Mouse (Mus musculus) midbrain, postnatal 0 days (tissue): Measurements from ENCODE around the gene Adora2a. TPM values are rescaled to one million over a fixed set of nuclear protein-coding genes. Genes with fewer than 3 reads are reported as not detected.
A peak's percentile ranks its signal among the peaks of the same experiment; 100 is the strongest.

Experiments used
- ATAC-seq: fragments of 200-750 bp; cut with Nextera tagmentation; 2 replicates; pipeline ENCODE4 v1.8.0; 2017; ENCODE audit warnings: moderate number of reproducible peaks, mild to moderate bottlenecking, moderate TSS enrichment, moderate library complexity; ENCODE audit not compliant: low FRiP score
- DNase-seq: peaks from one replicate; pipeline ENCODE4 v3.0.0-alpha.2; 2015; ENCODE audit warnings: low spot score
- H3K27ac ChIP-seq: fragments of 300-500 bp; sonication (generic); 2 replicates; pipeline ENCODE4 v1.5.1; 2014; ENCODE audit warnings: low read depth, mild to moderate bottlenecking, low read length, mixed read lengths
- H3K27me3 ChIP-seq: fragments of 300-500 bp; sonication (generic); 2 replicates; pipeline ENCODE4 v1.6.1; 2014; ENCODE audit warnings: low read length, control low read depth, mixed read lengths; ENCODE audit not compliant: insufficient read depth
- H3K36me3 ChIP-seq: fragments of 300-500 bp; sonication (generic); 2 replicates; pipeline ENCODE4 v1.6.1; 2014; ENCODE audit warnings: low read length, control low read depth, mixed read lengths; ENCODE audit not compliant: insufficient read depth
- H3K4me1 ChIP-seq: fragments of 300-500 bp; sonication (generic); 2 replicates; pipeline ENCODE4 v1.6.1; 2014; ENCODE audit warnings: mild to moderate bottlenecking, control low read depth, antibody characterized with exemption, low read length, mixed read lengths; ENCODE audit not compliant: insufficient read depth
- H3K4me2 ChIP-seq: fragments of 300-500 bp; sonication (generic); 2 replicates; pipeline ENCODE4 v1.6.1; 2014; ENCODE audit warnings: low read depth, mild to moderate bottlenecking, low read length, mixed read lengths; ENCODE audit not compliant: poor library complexity, severe bottlenecking
- H3K4me3 ChIP-seq: fragments of 300-500 bp; sonication (generic); 2 replicates; pipeline ENCODE4 v1.5.1; 2014; ENCODE audit warnings: low read depth, mild to moderate bottlenecking, low read length, moderate library complexity
- H3K9ac ChIP-seq: fragments of 300-500 bp; sonication (generic); replicated peaks from 2 replicates; pipeline ENCODE4 v1.6.1; 2014; ENCODE audit warnings: mild to moderate bottlenecking, low read length, moderate library complexity, mixed read lengths; ENCODE audit not compliant: poor library complexity, severe bottlenecking
- H3K9me3 ChIP-seq: fragments of 300-500 bp; sonication (generic); 2 replicates; pipeline ENCODE4 v1.6.1; 2016; ENCODE audit warnings: low read length, control low read depth
- CTCF ChIP-seq: IDR thresholded peaks from 2 replicates; pipeline ENCODE4 v1.5.1; 2016; ENCODE audit warnings: antibody characterized with exemption, mild to moderate bottlenecking
- WGBS: fragments of 180-500 bp; shearing (Covaris S2); extraction: QIAGEN DNeasy Blood & Tissue Kit; methylation state at CpG from one replicate; pipeline ENCODE4 v1.1.7; 2014; 5-methylcytosine and 5-hydroxymethylcytosine counted together
- polyA plus RNA-seq: library from polyadenylated mRNA; unstranded; fragments of >200 nt; fragmentation: Nextera tagmentation; extraction: Ambion mirVana; gene quantifications from 2 replicates; pipeline ENCODE4 v1.2.1, GENCODE M21; 2015
- total RNA-seq: library from RNA; depleted of rRNA; stranded (reverse); fragments of >200 nt; gene quantifications from 2 replicates; pipeline ENCODE4 v1.2.3, GENCODE M21; 2014

Gene Adora2a
- total and polyA plus RNA-seq, 2 experiments from 2014 or later = 1.7 to 4.3 TPM

DNA sequence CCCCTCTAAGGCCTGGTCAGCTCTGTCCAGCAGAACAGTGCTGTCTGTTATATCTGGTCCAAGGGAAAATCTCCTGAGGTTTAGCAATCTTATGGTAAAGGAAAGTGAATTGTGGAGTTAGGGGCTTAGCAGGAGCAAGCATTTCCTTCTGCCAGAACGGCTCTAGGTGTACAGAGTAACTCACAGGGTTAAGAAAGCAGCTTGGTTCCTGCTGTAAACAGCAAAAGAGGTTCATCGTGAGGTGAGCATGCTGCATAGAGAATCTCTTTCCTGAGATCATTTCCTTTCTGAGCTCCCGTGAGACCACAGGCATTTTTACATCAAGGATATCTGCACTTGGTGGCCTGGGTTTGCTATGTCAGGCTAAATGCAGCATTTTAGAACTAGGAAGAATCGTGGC is 21.8 kb upstream of the Adora2a start:
- Histone ChIP-seq H3K4me1 (no peaks in the 10 kb centered on the region), H3K9me3 (no peaks in the 10 kb centered on the region), H3K4me2 (no peak overlapping the region), H3K9ac (no peak overlapping the region), H3K36me3 (peaks cover 3% of the 10 kb centered on the region; the same call in 1 of the 2 replicates), H3K27ac (no peak overlapping the region), H3K27me3 (no peaks in the 10 kb centered on the region), H3K4me3 (no peak overlapping the region)
- ATAC-seq (no peak), DNase-seq (no peak)
- no peak for TF ChIP-seq CTCF
- 84% methylated on average over 4 of the region's 4 CpGs for WGBS

DNA sequence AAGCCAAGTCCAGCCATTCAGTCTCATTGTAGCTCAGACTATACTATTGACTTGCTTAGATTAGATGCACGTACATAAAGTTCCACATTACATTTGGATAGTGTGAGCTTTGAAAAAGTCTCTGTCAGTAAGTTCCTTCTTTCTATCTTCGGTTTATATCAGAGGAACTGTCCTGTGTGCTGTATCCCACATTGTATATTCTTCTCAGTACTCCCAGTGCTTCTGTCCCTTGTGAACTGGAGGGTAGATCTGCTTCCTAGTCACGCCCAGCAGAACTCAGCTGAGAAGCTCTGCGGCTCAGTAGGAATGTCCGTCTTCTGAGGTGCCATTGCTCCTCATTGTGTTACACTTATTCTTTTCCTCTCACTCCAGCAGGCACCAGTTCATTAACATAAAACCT is 18.1 kb upstream of the Adora2a start:
- ATAC-seq = no peak
- DNase-seq = no peak
- H3K27ac ChIP-seq = no peak overlapping the region
- no peaks in the 10 kb centered on the region for H3K4me1 ChIP-seq
- no peaks in the 10 kb centered on the region for H3K9me3 ChIP-seq
- H3K9ac ChIP-seq = no peak overlapping the region
- H3K4me2 ChIP-seq = no peak overlapping the region
- no peak for TF ChIP-seq CTCF
- no peaks in the 10 kb centered on the region for H3K27me3 ChIP-seq
- peaks cover 7% of the 10 kb centered on the region for H3K36me3 ChIP-seq
- 78% methylated on average over 5 of the region's 5 CpGs for WGBS
- H3K4me3 ChIP-seq = no peak overlapping the region

DNA sequence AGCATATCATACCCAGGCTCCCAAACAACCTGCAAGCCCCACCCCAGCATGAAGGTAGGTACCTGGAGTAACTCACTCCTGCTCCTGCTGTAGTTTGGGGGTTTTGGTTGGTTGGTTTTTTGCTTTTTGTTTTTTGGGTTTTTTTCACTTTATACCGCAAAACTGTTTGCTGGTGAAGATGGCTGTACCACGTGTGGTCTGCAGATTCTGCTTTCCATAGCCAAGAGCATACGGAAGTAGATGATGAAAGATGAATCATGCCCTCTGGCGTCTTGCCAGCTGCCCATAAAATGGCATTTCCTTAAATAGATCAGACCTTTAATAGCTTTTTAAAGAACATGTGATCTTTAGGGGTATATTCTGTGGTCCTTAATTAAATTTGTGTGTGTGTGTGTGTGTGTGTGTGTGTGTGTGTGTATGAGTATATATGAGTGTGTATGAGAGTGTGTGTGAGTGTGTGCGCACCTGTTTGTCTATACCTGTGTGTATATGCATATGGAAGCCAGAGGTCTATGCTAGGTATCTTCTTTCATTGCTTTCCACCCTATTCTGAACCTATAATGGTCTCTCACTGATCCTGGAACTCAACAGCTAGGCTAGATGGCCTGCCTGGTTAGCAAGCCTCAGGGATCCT is 16.8 kb upstream of the Adora2a start:
- Histone ChIP-seq H3K4me3 (no peak overlapping the region), H3K9ac (no peak overlapping the region), H3K27ac (no peak overlapping the region), H3K4me2 (no peak overlapping the region), H3K9me3 (no peaks in the 10 kb centered on the region), H3K36me3 (peaks cover 11% of the 10 kb centered on the region), H3K4me1 (no peaks in the 10 kb centered on the region), H3K27me3 (no peaks in the 10 kb centered on the region)
- WGBS = 80% methylated on average over 5 of the region's 5 CpGs
- TF ChIP-seq CTCF = no peak
- DNase-seq (peak; percentile 36), ATAC-seq (no peak)

DNA sequence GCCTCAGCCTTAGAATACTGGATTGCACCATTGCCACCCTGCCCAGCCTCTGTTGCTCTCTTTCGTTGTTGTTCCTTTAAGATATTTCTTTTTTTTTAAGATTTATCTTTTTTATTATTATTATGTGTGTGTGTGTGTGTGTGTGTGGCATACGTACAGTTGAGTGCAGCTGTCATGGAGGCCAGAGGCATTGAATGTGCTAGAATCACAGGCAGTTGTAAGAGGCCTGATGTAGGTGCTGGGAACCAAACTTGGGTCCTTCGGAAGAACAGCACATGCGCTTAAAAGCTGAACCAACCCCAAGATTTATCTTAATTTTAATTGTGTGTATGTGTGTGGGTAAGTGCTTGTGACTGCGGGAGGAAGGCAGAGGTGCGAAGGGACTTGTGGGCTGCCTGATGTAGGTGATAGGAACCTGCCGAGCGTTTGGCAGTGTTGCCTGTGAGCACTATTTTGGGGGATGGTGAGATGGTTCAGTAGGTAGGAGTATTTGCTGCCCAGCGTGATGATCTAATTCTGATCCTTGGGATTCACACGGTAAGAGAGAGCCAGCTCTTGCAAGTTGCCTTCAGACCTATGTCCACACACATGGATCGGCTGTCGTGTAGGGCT is 15.4 kb upstream of the Adora2a start:
- Histone ChIP-seq H3K4me1 (no peaks in the 10 kb centered on the region), H3K4me3 (no peak overlapping the region), H3K27me3 (no peaks in the 10 kb centered on the region), H3K27ac (no peak overlapping the region), H3K36me3 (peaks cover 16% of the 10 kb centered on the region), H3K9ac (no peak overlapping the region), H3K9me3 (no peaks in the 10 kb centered on the region), H3K4me2 (no peak overlapping the region)
- TF ChIP-seq CTCF = no peak
- 94% methylated on average over 12 of the region's 12 CpGs for WGBS
- ATAC-seq (no peak), DNase-seq (no peak)

DNA sequence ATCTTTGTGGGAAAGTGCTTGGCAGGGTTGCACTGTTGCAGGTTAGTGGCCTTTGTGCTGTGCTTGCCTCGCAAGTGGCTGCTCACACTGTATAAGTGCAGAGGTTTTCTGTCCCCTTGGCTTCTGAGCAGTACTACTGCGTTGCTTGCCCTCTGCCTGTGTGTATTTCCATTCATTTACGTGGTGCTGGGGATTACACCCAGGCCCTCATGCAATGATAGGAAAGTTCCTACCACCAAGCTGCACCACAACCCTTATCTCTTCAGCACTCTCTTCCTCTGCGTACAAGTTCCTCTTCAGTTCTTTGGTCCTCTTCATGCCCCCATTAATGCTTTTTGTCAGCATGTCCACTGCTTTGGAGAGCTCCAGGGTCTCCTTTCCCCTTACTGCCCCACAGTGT is 14.7 kb upstream of the Adora2a start:
- TF ChIP-seq CTCF = no peak

DNA sequence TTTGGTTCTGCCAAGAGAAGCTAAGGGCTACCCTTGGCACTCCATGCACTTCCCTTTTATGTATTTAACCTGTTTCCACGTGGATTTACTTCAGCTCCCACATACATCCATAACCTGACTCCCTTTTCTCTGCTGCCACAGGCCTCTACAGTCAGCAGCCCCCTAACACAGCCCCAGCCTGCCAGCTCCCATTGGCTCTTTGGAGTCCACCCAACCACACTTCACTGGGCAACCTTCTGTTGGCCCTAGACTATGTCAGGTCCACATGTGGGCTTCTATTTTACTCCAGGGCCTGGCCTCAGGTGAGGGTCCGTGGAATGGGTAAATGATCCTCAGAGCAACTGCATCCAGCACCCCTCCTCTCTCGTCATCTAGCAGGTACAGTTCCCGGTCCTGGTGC is 14.1 kb upstream of the Adora2a start:
- no peak for ATAC-seq
- no peak overlapping the region for H3K27ac ChIP-seq
- H3K27me3 ChIP-seq = no peaks in the 10 kb centered on the region
- no peak overlapping the region for H3K4me3 ChIP-seq
- WGBS = 93% methylated on average over 4 of the region's 4 CpGs
- no peaks in the 10 kb centered on the region for H3K9me3 ChIP-seq
- DNase-seq = no peak
- no peaks in the 10 kb centered on the region for H3K4me1 ChIP-seq
- TF ChIP-seq CTCF = no peak
- H3K4me2 ChIP-seq = no peak overlapping the region
- no peak overlapping the region for H3K9ac ChIP-seq
- peaks cover 22% of the 10 kb centered on the region for H3K36me3 ChIP-seq

More for the DNA sequence above, 14.7 kb upstream of the Adora2a start:
- no peaks in the 10 kb centered on the region for H3K27me3 ChIP-seq
- no peak overlapping the region for H3K27ac ChIP-seq
- WGBS = 92% methylated on average over 4 of the region's 4 CpGs
- H3K4me1 ChIP-seq = no peaks in the 10 kb centered on the region
- no peaks in the 10 kb centered on the region for H3K9me3 ChIP-seq
- H3K9ac ChIP-seq = no peak overlapping the region
- DNase-seq (no peak), ATAC-seq (no peak)
- H3K4me2 ChIP-seq = no peak overlapping the region
- H3K36me3 ChIP-seq = peaks cover 16% of the 10 kb centered on the region
- no peak overlapping the region for H3K4me3 ChIP-seq
